Mouse (Mus musculus) Muller cell, postnatal 12 days (primary cell): ENCODE measurements at regions not wholly inside any gene's neighbourhood (a gene's known extent, or its start where the extent isn't known, plus 50 kb on each side); places are given as distances from the start of the nearest gene placed in this dataset.

Experiments used
- DNase-seq: peaks from one replicate; pipeline ENCODE4 v3.0.0-alpha.2; 2015; ENCODE audit errors: inconsistent ontology term

DNA sequence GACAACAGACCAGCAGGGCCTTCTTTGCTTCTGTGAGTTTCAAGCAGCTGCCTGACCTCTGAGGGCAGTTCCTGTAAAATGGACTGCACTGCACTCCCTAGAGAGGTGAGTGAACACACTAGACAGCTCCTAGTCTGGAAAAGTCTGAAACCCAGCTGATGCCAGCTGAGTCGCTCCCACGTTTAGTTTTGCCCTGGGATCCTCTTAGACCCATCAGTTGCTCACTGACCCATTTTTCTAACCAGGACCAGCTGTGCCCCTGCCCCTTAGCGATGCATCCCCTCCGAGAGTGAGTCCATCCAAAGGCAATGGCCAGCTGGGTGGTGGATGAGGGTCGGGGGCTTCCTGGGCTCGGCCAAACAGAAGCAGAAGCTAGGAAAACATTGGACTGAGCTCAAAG lies 62.2 kb upstream of the Top1 start:
- DNase-seq = no peak

DNA sequence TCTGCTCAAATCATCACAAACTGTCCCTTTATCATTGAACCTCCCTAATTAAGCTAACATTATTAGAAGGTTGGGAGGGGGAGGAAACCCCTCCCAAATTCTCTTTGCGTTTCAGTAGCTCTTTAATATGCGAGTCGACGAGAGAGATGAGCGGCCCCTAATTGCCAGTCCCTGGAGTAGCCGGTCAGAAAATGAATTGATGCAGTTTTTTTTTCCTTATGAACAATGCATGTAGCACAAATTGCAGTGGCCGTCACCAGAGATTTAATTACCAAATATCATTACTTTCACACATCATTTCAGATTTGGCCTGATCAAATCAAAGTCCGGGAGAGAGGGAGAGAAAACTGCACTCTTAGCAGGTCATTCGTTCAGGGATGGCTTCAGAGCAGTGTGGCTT lies 61.1 kb upstream of the Top1 start:
- DNase-seq = no peak

GRCm38 (mm10) chr2:160587015-160587835 lies 58.5 kb upstream of the Top1 start:
- no peak for DNase-seq

- DNase-seq = no peak
These were observed 57.3 kb upstream of the Top1 start for GRCm38 (mm10) chr2:160588401-160588800.

DNA sequence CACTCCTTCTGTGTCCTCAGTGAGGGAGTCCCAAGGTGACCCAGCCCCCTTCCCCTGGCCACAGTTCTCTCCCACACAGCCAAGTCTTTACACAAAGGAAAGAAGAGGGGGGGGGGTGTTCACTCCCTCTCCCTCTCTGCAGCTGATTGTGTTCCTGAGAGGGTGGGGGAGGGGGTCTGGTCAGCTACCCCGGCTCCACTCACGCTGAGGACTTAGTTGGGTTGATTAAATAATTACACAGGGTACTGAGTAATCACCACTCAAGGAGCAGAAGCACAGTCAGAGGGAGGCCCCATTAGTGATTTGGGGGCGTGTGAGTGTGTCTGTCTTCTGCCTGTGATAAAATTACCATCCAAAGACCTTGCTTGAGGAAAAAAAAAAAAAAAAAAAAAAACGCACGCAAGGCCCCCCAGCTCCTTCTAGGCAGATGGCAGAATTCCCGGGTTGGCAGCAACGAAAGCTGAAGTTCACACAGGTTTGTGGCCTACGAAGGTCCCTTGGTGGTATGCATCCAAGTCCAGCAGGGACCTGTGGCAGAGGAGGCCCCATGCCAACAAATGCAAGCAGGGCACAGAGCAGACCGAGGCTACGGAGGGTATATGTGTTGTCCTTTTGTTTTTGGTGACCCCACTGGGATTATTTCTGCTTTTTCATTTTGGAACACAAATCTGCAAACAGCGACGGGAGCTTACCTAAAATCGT lies 55.3 kb upstream of the Top1 start:
- no peak for DNase-seq

DNA sequence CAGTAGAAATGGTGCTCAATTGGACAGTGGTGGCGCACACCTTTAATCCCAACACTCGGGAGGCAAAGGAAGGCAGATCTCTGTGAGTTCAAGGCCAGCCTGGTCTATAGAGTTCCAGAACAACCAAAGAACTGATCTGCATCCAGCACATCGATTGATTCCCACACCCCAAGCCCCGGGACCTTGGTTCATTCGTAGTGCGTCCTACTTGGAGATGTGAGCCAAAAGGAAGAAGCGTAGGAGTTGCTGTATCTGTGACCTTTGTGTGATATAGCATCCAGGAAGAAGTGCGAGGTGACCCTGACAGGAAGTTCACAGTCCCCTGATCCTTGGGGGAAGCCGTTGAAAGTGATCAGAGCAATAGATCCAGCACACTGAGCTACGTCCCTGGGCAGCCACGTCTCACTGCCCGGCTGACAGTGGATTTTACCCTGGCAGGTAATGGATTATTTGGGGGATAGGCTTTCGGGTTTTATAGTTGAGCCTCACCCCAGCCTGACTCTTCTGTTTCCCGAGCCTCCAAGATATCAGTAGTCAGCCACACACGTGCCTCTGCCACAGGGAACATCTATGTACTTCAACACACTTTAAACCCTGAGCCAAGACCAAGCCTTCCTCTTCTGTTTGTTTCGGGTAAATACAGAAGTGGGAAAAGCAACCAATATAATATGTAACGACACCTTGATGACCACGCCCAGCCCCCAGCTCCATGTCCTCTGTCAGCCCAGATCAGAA lies 54.1 kb upstream of the Top1 start:
- DNase-seq = no peak

GRCm38 (mm10) chr2:160593035-160593434 lies 52.7 kb upstream of the Top1 start:
- peak; percentile 44 for DNase-seq
